Comparison of ENCODE assay signal across 8 mouse cellular contexts in genomic region chr3:89159211-89159610, GRCm38 (mm10). TPM values are rescaled to one million over a fixed set of nuclear protein-coding genes. Genes with fewer than 3 reads are reported as not detected.
A peak's percentile ranks its signal among the peaks of the same experiment; 100 is the strongest.
DNase-seq lines count a peak whose midpoint lies in the region; ATAC-seq lines count a peak whose summit lies in the region.

No protein-coding gene starts in this region.

- no peak overlapping the region for H3K9ac ChIP-seq in lung, embryonic 16.5 days (ENCODE audit: low read length)

- peaks cover 16% of the 10 kb centered on the region for H3K4me1 ChIP-seq in lung, embryonic 16.5 days (replicated peaks; ENCODE audit: control insufficient read depth, insufficient read depth, low read length)

- intact Hi-C loops in heart, postnatal 25 days (cut with DNase I), result no loop called here

- H3K27ac ChIP-seq in lung, embryonic 16.5 days (ENCODE audit: low read length), result no peak overlapping the region

- ATAC-seq in lung, embryonic 16.5 days (ENCODE audit: low read depth), result peak; percentile 44; the same call in 1 of the 2 replicates

- H3K36me3 ChIP-seq in lung, embryonic 16.5 days (ENCODE audit: control insufficient read depth, insufficient read depth, low read length), result no peaks in the 10 kb centered on the region

- DNase-seq in heart, adult 11 months, result peak; percentile 90
- DNase-seq in heart, postnatal 25 days (ENCODE audit: low spot score), result no peak
- peak; percentile 82 to 83 for DNase-seq in adrenal gland, postnatal 36 days
- DNase-seq in gastrocnemius, postnatal 10 days, result peak; percentile 72
- peak; percentile 42 to 70 for DNase-seq in kidney, adult 8-10 months
- DNase-seq in retina, postnatal 1 day, result peak; percentile 71
- DNase-seq in cerebellum, postnatal 4 days (ENCODE audit: low spot score in 2 of 2), result no peak

- WGBS in lung, embryonic 16.5 days, result 2% methylated on average over 13 of the region's 13 CpGs

- H3K4me3 ChIP-seq in lung, embryonic 16.5 days (ENCODE audit: low read length), result peak overlapping the region; percentile 64

- peaks cover 2% of the 10 kb centered on the region; the same call in 1 of the 2 replicates for H3K27me3 ChIP-seq in lung, embryonic 16.5 days (ENCODE audit: control insufficient read depth, insufficient read depth, low read depth, low read length)

- H3K9me3 ChIP-seq in lung, embryonic 16.5 days (ENCODE audit: control insufficient read depth, low read length), result no peaks in the 10 kb centered on the region

- H3K4me2 ChIP-seq in lung, embryonic 16.5 days (ENCODE audit: low read depth, low read length), result peak overlapping the region; percentile 99

RNA-seq across cellular contexts. Expression of gene Hcn3, which starts 0.8 kb away (rescaled TPM):
- under 1 TPM; 0.16 to 0.61 TPM for total RNA-seq in heart, postnatal 25 days (2021)
- 1 to 10 TPM; 1.9 to 9.7 TPM for total RNA-seq in adrenal gland, postnatal 36 days (2021)
- total RNA-seq in gastrocnemius, postnatal 10 days (2021), result 1 to 10 TPM in 1 of 2 experiments, under 1 TPM in 1; 0.12 to 1.1 TPM
- 1.1 and 1.6 TPM in 2 replicates for polyA plus RNA-seq in lung, embryonic 16.5 days (2015; fragmentation: Nextera tagmentation; extraction: Ambion mirVana)

RNA-seq across cellular contexts. Expression of gene Clk2, which starts 5.4 kb away (rescaled TPM):
- 10 to 100 TPM; 18.1 to 18.7 TPM for total RNA-seq in heart, postnatal 25 days (2021)
- total RNA-seq in adrenal gland, postnatal 36 days (2021), result 10 to 100 TPM; 55.2 to 55.7 TPM
- 10 to 100 TPM; 21.5 to 32.6 TPM for total RNA-seq in gastrocnemius, postnatal 10 days (2021)
- 22.7 and 25.1 TPM in 2 replicates for polyA plus RNA-seq in lung, embryonic 16.5 days (2015; fragmentation: Nextera tagmentation; extraction: Ambion mirVana)

RNA-seq across cellular contexts. Expression of gene Scamp3, which starts 18.1 kb away (rescaled TPM):
- total RNA-seq in heart, postnatal 25 days (2021), result 10 to 100 TPM; 48.9 to 50.2 TPM
- total RNA-seq in adrenal gland, postnatal 36 days (2021), result 10 to 100 TPM; 77.5 to 96.1 TPM
- 10 to 100 TPM; 36.7 to 40.0 TPM for total RNA-seq in gastrocnemius, postnatal 10 days (2021)
- 109 and 115 TPM in 2 replicates for polyA plus RNA-seq in lung, embryonic 16.5 days (2015; fragmentation: Nextera tagmentation; extraction: Ambion mirVana)

RNA-seq across cellular contexts. Expression of gene Pklr, which starts 23.3 kb away (rescaled TPM):
- not detected for total RNA-seq in heart, postnatal 25 days (2021)
- not detected for total RNA-seq in adrenal gland, postnatal 36 days (2021)
- total RNA-seq in gastrocnemius, postnatal 10 days (2021), result under 1 TPM in 1 of 2 experiments, not detected in 1; 0.41 TPM
- 0.18 and 1.3 TPM in 2 replicates for polyA plus RNA-seq in lung, embryonic 16.5 days (2015; fragmentation: Nextera tagmentation; extraction: Ambion mirVana)

RNA-seq across cellular contexts. Expression of gene Fam189b, which starts 23.7 kb away (rescaled TPM):
- total RNA-seq in heart, postnatal 25 days (2021), result 1 to 10 TPM; 5.2 to 5.7 TPM
- total RNA-seq in adrenal gland, postnatal 36 days (2021), result 10 to 100 TPM; 13.5 to 17.1 TPM
- 10 to 100 TPM; 11.1 to 12.9 TPM for total RNA-seq in gastrocnemius, postnatal 10 days (2021)
- polyA plus RNA-seq in lung, embryonic 16.5 days (2015; fragmentation: Nextera tagmentation; extraction: Ambion mirVana), result 19.4 and 22.2 TPM in 2 replicates

Comparison
In these comparisons a context has a peak if more than half of its experiments do, and no peak if none do; other contexts are left out.
1. DNase-seq: peak in heart, adult 11 months (single experiment), adrenal gland, postnatal 36 days (2 of 2), gastrocnemius, postnatal 10 days (single experiment), kidney, adult 8-10 months (2 of 2) and retina, postnatal 1 day (single experiment); none in heart, postnatal 25 days (single experiment) and cerebellum, postnatal 4 days (0 of 2).